Mouse (Mus musculus) neural tube, embryonic 14.5 days (tissue): ENCODE data around the gene Pnma1. TPM values are rescaled to one million over a fixed set of nuclear protein-coding genes. Genes with fewer than 3 reads are reported as not detected.

ENCODE experiments used
- ATAC-seq: fragments of 200-750 bp; cut with Nextera tagmentation; 2 replicates; pipeline ENCODE4 v1.8.0; 2017; ENCODE audit warnings: low read depth, mild to moderate bottlenecking, moderate TSS enrichment, moderate library complexity
- H3K27ac ChIP-seq: fragments of 300-500 bp; sonication (generic); 2 replicates; pipeline ENCODE4 v1.5.1; 2014; ENCODE audit warnings: low read depth, mild to moderate bottlenecking, control low read depth, low read length, moderate library complexity, mixed read lengths
- H3K27me3 ChIP-seq: fragments of 300-500 bp; sonication (generic); 2 replicates; pipeline ENCODE4 v1.6.1; 2014; ENCODE audit warnings: low read length; ENCODE audit not compliant: control insufficient read depth, insufficient read depth
- H3K36me3 ChIP-seq: fragments of 300-500 bp; sonication (generic); 2 replicates; pipeline ENCODE4 v1.6.1; 2014; ENCODE audit warnings: low read length, mixed read lengths; ENCODE audit not compliant: control insufficient read depth, insufficient read depth
- H3K4me1 ChIP-seq: fragments of 300-500 bp; sonication (generic); 2 replicates; pipeline ENCODE4 v1.6.1; 2014; ENCODE audit warnings: low read length; ENCODE audit not compliant: control insufficient read depth, insufficient read depth
- H3K4me2 ChIP-seq: fragments of 300-500 bp; sonication (generic); 2 replicates; pipeline ENCODE4 v1.6.1; 2014; ENCODE audit warnings: mild to moderate bottlenecking, low read depth, low read length, control low read depth
- H3K4me3 ChIP-seq: fragments of 300-500 bp; sonication (generic); 2 replicates; pipeline ENCODE4 v1.5.1; 2014; ENCODE audit warnings: low read depth, low read length, control low read depth, mixed read lengths
- H3K9ac ChIP-seq: fragments of 300-500 bp; sonication (generic); replicated peaks from 2 replicates; pipeline ENCODE4 v1.6.1; 2014; ENCODE audit warnings: low read depth, mild to moderate bottlenecking, control low read depth, low read length, mixed read lengths
- H3K9me3 ChIP-seq: fragments of 300-500 bp; sonication (generic); 2 replicates; pipeline ENCODE4 v1.6.1; 2016; ENCODE audit warnings: low read length; ENCODE audit not compliant: control insufficient read depth
- WGBS: fragments of 180-500 bp; shearing (Covaris S2); extraction: QIAGEN DNeasy Blood & Tissue Kit; methylation state at CpG from one replicate; pipeline ENCODE4 v1.1.7; 2014; 5-methylcytosine and 5-hydroxymethylcytosine counted together
- polyA plus RNA-seq: library from polyadenylated mRNA; unstranded; fragments of >200 nt; fragmentation: Nextera tagmentation; extraction: Ambion mirVana; gene quantifications from 2 replicates; pipeline ENCODE4 v1.2.1, GENCODE M21; 2014

Gene Pnma1
- polyA plus RNA-seq, 1 experiment from 2014 or later, result 3.4 TPM

DNA sequence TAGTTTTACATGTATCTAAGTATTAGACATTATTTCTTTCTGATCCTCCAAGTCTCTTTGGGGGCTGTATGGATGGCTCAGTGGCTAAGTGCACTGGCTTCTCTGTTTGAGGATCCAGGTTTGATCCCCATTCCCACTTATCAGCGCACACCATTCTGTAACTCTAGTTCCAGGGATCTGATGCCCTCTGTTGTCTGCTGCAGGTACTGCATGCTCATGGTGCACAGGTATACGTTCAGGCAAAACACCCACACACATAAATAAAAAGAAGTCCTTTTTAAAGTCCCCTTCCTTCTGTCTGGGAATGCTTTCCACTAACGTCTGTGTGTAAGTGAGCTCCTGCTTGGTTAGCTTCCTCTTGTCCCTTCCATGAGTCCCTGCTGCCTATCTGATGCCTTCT lies 16.0 kb downstream of the Pnma1 start:
- WGBS, result 59% methylated on average over 3 of the region's 3 CpGs
- ATAC-seq, result no peak
- no peak overlapping the region for H3K27ac ChIP-seq
- no peaks in the 10 kb centered on the region for H3K9me3 ChIP-seq
- no peaks in the 10 kb centered on the region for H3K4me1 ChIP-seq
- no peaks in the 10 kb centered on the region for H3K27me3 ChIP-seq
- H3K4me2 ChIP-seq, result no peak overlapping the region
- no peak overlapping the region for H3K9ac ChIP-seq
- H3K4me3 ChIP-seq, result no peak overlapping the region
- H3K36me3 ChIP-seq, result peaks cover 12% of the 10 kb centered on the region

DNA sequence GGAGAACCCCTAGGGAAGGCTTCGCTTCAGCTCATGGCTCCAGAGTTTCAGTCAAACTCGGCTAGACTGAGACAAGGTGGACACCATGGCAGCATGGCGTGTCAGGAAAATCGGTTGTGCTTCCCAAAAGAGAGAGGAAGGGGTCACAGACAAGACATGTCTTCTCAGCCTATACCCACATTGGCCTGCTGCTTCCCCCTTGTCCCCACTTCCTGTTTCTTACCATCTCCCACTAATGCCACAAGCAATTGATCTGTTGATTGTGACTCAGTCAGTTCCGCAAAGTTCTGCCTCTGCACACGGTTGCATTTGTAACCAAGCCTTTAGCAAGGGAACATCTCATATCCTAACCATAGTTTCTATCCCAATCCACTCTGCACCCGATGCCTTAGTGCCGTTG lies 18.4 kb downstream of the Pnma1 start:
- ATAC-seq, result no peak
- Histone ChIP-seq H3K27me3 (no peaks in the 10 kb centered on the region), H3K9ac (no peak overlapping the region), H3K9me3 (no peaks in the 10 kb centered on the region), H3K4me3 (no peak overlapping the region), H3K4me1 (no peaks in the 10 kb centered on the region), H3K36me3 (peaks cover 4% of the 10 kb centered on the region; the same call in 1 of the 2 replicates), H3K4me2 (no peak overlapping the region), H3K27ac (no peak overlapping the region)
- WGBS, result 96% methylated on average over 8 of the region's 8 CpGs

DNA sequence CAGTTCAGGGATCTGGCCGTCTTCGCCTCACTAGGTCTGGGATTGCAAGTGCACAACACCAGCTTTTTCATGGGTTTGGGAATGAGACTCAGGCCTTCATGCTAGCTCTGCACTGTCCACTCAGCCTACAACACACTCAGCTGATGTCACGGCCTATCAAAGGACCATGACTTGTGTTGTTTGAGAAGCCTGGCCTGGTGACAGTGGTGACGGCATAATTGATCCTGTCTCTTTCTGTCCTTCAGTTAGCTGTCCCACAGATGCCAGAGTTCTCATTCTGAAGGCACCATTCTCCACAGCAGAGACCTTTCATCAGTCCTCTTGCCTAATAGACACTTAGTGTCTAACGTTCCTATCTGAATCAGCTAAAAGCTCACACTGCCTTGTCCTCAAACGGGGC lies 19.7 kb downstream of the Pnma1 start:
- H3K9me3 ChIP-seq, result no peaks in the 10 kb centered on the region
- no peak overlapping the region for H3K9ac ChIP-seq
- H3K27me3 ChIP-seq, result no peaks in the 10 kb centered on the region
- 91% methylated on average over 6 of the region's 6 CpGs for WGBS
- no peak overlapping the region for H3K4me2 ChIP-seq
- no peak for ATAC-seq
- no peak overlapping the region for H3K4me3 ChIP-seq
- no peak overlapping the region for H3K27ac ChIP-seq
- H3K36me3 ChIP-seq, result peaks cover 4% of the 10 kb centered on the region; the same call in 1 of the 2 replicates
- H3K4me1 ChIP-seq, result no peaks in the 10 kb centered on the region

DNA sequence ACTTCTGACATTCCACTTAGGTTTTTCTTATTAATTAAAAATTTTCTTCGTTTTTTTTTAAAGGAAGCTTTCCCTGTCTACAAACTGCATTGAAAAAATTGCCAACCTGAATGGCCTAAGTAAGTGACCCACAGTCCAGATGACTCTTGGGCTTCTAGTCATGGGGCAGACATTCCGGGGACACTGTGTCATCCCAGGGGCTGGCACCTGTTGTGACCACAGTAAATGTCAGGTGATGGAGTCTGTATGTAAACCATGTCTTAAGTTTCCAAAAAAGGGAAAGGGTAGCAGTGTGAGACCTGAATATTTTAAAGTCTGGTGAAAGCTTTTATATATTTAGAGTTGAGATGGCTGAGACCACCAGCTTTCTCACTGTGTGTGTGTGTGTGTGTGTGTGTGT lies 21.4 kb downstream of the Pnma1 start:
- Histone ChIP-seq H3K4me1 (no peaks in the 10 kb centered on the region), H3K4me2 (no peak overlapping the region), H3K4me3 (no peak overlapping the region), H3K9ac (no peak overlapping the region), H3K36me3 (peaks cover 3% of the 10 kb centered on the region; the same call in 1 of the 2 replicates), H3K9me3 (no peaks in the 10 kb centered on the region), H3K27me3 (no peaks in the 10 kb centered on the region), H3K27ac (no peak overlapping the region)
- ATAC-seq, result no peak
- WGBS, result 88% methylated on average over 2 of the region's 2 CpGs

DNA sequence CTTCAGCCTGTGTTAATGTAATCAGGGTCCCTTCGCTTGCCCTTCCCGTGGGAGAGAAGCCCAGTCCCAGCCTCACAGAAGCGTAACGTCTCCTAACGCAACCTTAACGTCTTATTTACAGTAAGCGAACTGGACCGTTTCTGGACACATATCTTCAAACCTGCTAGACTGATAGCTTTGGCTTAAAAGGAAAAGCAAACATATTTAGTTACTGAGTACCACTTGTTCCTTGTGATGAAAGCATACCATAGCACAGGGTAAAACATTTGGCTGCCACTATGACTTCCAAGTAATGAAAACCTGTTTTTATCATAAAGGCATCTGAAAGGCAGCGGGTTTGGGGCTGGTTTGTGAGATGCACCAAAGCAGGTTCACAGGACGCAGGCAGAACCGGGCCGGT lies 22.4 kb downstream of the Pnma1 start:
- Histone ChIP-seq H3K27ac (no peak overlapping the region), H3K4me2 (no peak overlapping the region), H3K4me1 (no peaks in the 10 kb centered on the region), H3K9me3 (no peaks in the 10 kb centered on the region), H3K4me3 (no peak overlapping the region), H3K36me3 (no peaks in the 10 kb centered on the region), H3K27me3 (no peaks in the 10 kb centered on the region), H3K9ac (no peak overlapping the region)
- ATAC-seq, result no peak
- WGBS, result 85% methylated on average over 12 of the region's 12 CpGs

DNA sequence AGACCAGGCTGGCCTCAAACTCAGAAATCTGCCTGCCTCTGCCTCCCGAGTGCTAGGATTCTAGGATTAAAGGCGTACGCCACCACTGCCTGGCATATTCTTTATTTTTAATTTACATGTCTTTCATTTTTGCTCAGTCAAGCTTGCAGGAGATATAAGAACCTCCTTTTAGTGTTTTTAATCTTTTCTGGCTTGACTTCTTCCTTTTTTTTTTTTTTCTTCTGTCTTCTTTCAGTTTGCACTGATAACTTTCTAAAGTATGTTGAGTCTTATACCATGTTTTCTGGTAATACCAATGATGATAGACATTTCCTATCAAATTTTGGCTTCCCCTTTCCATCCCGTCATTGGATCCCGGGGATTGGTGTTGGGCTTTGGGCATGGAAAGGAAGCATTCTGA lies 28.7 kb downstream of the Pnma1 start:
- Histone ChIP-seq H3K9me3 (no peaks in the 10 kb centered on the region), H3K4me2 (no peak overlapping the region), H3K36me3 (no peaks in the 10 kb centered on the region), H3K9ac (no peak overlapping the region), H3K4me3 (no peak overlapping the region), H3K27me3 (no peaks in the 10 kb centered on the region), H3K27ac (no peak overlapping the region), H3K4me1 (peaks cover 7% of the 10 kb centered on the region)
- 97% methylated on average over 5 of the region's 5 CpGs for WGBS
- no peak for ATAC-seq

DNA sequence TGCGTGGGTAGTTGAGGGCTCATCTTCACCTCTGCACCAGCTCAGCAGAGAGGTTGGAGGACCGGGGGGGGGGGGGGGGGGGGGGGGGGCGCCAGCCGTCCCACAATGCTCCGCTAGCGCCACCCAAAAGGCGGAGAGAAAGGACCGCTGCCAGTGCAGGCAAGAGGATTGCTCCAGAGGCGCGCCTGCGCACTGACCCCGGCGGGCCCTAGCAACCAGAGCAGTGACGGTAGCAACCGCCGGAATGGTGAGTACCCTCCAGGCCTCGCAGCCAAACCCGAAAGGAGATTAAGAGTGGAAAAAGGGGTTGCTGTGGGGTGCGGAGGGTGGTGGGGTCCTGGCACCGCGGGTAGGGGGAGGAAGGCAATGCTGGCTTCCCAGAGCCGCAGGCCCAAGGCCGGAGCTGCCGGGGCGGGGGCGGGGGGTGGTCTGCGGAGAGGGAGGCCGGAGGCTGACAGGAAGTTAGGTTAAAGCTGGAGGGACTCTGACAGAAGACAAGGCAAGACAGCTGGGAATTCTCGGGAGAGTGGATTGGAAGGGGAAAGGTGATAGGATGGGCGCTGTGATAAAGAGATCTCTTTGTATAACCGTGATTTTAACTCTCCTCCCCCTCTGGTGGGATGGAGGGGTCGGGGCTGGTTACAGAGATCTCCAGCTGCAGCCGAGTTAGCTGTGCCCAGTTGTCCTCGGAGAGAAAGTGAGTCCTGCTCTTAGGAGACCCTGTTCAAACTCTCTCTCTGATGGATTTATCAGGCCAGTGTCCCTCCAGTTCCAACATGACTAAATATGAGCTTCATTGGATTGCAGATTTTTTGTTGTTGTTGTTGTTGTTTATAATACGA lies 33.9 kb downstream of the Pnma1 start, which contains the start of gene Dnal1:
Gene Dnal1, plus strand, starts transcription at position 214 of the 842 bp plus-strand sequence.
- H3K4me2 ChIP-seq, result peak within 1 kb of the TSS; percentile 84
- H3K4me1 ChIP-seq, result peaks cover 7% of the 10 kb centered on the region
- peak within 1 kb of the TSS; percentile 74 for H3K9ac ChIP-seq
- H3K36me3 ChIP-seq, result no peaks in the 10 kb centered on the region
- H3K9me3 ChIP-seq, result no peaks in the 10 kb centered on the region
- ATAC-seq, result peak; percentile 99
- peak within 1 kb of the TSS; percentile 72; the same call in 1 of the 2 replicates for H3K27ac ChIP-seq
- no peaks in the 10 kb centered on the region for H3K27me3 ChIP-seq
- WGBS, result 2% methylated on average over 32 of the region's 35 CpGs
- peak within 1 kb of the TSS; percentile 81 for H3K4me3 ChIP-seq

DNA sequence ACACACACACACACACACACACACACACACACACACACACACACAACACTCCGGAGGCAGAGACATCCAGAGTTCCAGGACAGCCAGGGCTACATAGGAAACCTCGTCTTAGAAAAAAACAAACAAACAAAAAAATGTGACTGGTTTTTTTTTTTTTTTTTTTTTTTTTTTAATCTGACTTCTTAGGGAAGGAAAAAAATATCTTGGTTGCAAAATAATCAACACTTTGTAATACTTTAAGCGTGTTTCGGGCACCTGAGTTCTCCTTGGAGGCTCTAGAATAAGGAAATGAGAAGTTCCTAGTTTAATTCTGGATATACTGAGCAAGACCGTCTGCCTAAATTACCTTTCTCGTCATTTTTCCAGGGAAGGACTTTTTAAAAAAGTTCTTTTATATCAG lies 34.6 kb downstream of the Pnma1 start:
- WGBS, result 58% methylated on average over 6 of the region's 6 CpGs
- Histone ChIP-seq H3K36me3 (no peaks in the 10 kb centered on the region), H3K4me2 (peak overlapping the region; percentile 84), H3K4me3 (no peak overlapping the region; the same call in 1 of the 2 replicates), H3K9ac (no peak overlapping the region), H3K4me1 (peaks cover 7% of the 10 kb centered on the region), H3K27ac (no peak overlapping the region), H3K9me3 (no peaks in the 10 kb centered on the region), H3K27me3 (no peaks in the 10 kb centered on the region)
- no peak for ATAC-seq

DNA sequence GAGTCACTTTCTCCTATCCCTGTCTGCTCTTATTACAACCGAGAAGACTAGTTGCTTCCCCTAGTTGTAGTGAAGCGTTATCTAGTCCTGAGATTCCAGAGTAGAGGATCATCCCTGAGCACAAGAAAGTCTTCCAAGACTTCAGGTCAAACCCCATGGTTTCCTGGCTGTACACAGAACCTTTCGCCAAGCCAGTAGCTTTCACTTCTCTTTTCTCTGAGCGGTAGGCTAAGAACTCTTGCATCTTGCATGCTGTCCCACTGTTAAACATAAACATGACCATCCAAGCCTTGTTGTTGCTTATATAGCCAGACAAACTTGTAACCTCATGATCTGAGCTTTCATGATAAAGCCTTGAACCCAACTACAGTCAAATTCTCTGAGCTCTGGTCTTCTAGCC lies 37.5 kb downstream of the Pnma1 start:
- H3K4me2 ChIP-seq, result no peak overlapping the region
- no peaks in the 10 kb centered on the region for H3K9me3 ChIP-seq

More for the DNA sequence above, 37.5 kb downstream of the Pnma1 start:
- ATAC-seq, result no peak
- no peak overlapping the region for H3K4me3 ChIP-seq
- no peak overlapping the region for H3K9ac ChIP-seq
- no peaks in the 10 kb centered on the region for H3K27me3 ChIP-seq
- WGBS, result 93% methylated on average over 4 of the region's 4 CpGs
- H3K36me3 ChIP-seq, result no peaks in the 10 kb centered on the region
- no peak overlapping the region for H3K27ac ChIP-seq
- H3K4me1 ChIP-seq, result peaks cover 7% of the 10 kb centered on the region
